Comparison of ENCODE assay signal across 11 mouse cellular contexts in the genomic region with DNA sequence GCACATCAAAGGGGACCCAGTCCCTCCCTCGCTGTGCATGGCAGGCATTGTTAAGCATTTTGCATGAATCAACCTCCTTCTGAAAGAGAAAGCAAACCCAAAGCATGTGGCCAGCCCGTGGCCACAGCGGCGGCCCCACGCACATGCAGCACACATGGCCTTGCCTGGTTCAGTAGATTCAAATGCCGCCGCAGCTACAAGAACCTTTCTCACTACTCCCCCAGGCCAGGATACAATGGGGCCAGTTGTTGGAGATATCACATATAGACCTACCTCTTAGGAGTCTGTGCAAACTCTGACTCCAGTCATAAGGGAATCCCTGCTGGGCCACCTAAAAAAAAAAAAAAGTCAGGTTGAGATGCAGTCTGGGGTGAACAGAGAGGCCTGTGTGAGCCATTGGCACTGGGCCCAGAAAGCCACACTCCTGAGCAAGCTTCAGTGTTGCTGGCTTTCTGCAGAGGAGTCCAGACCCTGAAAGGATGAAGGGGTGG.
DNase-seq lines count a peak whose midpoint lies in the region; ATAC-seq and TF ChIP-seq lines count a peak whose summit lies in the region.
"Had no signal": no experiment of that assay in that cellular context is flagged by ENCODE, and none has a peak within 500 bp of the region (broad histone marks: within the 10 kb centered on the region; RNA-seq: fewer than 3 reads in every experiment).

No protein-coding gene starts in this region.

- no peaks in the 10 kb centered on the region for H3K36me3 ChIP-seq in lung, embryonic 14.5 days (ENCODE audit: insufficient read depth)
- no peaks in the 10 kb centered on the region for H3K36me3 ChIP-seq in limb, embryonic 10.5 days

- H3K4me1 ChIP-seq in lung, embryonic 14.5 days (ENCODE audit: insufficient read depth): peaks cover 10% of the 10 kb centered on the region; the same call in 1 of the 2 replicates
- peaks cover 24% of the 10 kb centered on the region for H3K4me1 ChIP-seq in cerebellum, adult 2 months (ENCODE audit: control insufficient read depth, insufficient read depth, low read length)
- H3K4me1 ChIP-seq in limb, embryonic 10.5 days: peaks cover 20% of the 10 kb centered on the region

- H3K4me2 ChIP-seq in lung, embryonic 14.5 days: no peak overlapping the region

- peak; percentile 77 for DNase-seq in lung, embryonic 14.5 days
- DNase-seq in lung, postnatal 4 days: no peak
- DNase-seq in MN1 (ENCODE audit: low spot score): peak; percentile 54
- DNase-seq in cerebellum, adult 2 months: peak; percentile 56 to 64
- peak; percentile 47 for DNase-seq in limb, embryonic 10.5 days (ENCODE audit: low spot score)
- no peak for DNase-seq in urinary bladder, postnatal 36 days (ENCODE audit: low spot score in 2 of 2)
- DNase-seq in layer of hippocampus, adult 2 months (ENCODE audit: low spot score in 2 of 2): no peak
- DNase-seq: adrenal gland, adult 2 months had no signal

- H3K27ac ChIP-seq in lung, embryonic 14.5 days (ENCODE audit: low read depth): peak overlapping the region; percentile 65; the same call in 1 of the 2 replicates
- H3K27ac ChIP-seq in cerebellum, adult 2 months (ENCODE audit: insufficient read depth, low read length): peak overlapping the region; percentile 85
- peak overlapping the region; percentile 38; the same call in 1 of the 2 replicates for H3K27ac ChIP-seq in limb, embryonic 10.5 days
- no peak overlapping the region for H3K27ac ChIP-seq in layer of hippocampus, adult 2 months
- H3K27ac ChIP-seq: left cerebral cortex, adult 2 months had no signal

- TF ChIP-seq POLR2A in cerebellum, adult 2 months (IDR thresholded peaks at IDR 0.05; ENCODE audit: borderline replicate concordance, insufficient read depth, low read length): no peak

- ATAC-seq in lung, embryonic 14.5 days (ENCODE audit: insufficient read depth): peak; percentile 60
- ATAC-seq in monocyte, adult 5-6 weeks (replicated peaks; ENCODE audit: insufficient number of reproducible peaks, low FRiP score, low TSS enrichment, poor library complexity, severe bottlenecking): no peak
- ATAC-seq: lung, postnatal 0 days had no signal

- no peak for TF ChIP-seq CTCF in lung, embryonic 14.5 days (IDR thresholded peaks at IDR 0.05; ENCODE audit: low read depth)
- TF ChIP-seq CTCF in cerebellum, adult 2 months (IDR thresholded peaks at IDR 0.05; ENCODE audit: borderline replicate concordance, insufficient read depth, low read depth, low read length): no peak
- TF ChIP-seq CTCF in layer of hippocampus, adult 2 months (conservative IDR thresholded peaks at IDR 0.05): no peak

- no peak overlapping the region for H3K4me3 ChIP-seq in lung, embryonic 14.5 days (ENCODE audit: low read depth, low read length)
- H3K4me3 ChIP-seq in cerebellum, adult 2 months (replicated peaks; ENCODE audit: insufficient read depth, low read depth, low read length): no peak overlapping the region
- no peak overlapping the region for H3K4me3 ChIP-seq in limb, embryonic 10.5 days
- no peak overlapping the region for H3K4me3 ChIP-seq in layer of hippocampus, adult 2 months
- H3K4me3 ChIP-seq: left cerebral cortex, adult 2 months had no signal

- 67% methylated on average over 7 of the region's 7 CpGs for WGBS in lung, embryonic 14.5 days
- WGBS in cerebellum, adult 2 months: 12% methylated on average over 7 of the region's 7 CpGs
- WGBS in limb, embryonic 10.5 days: 74% methylated on average over 7 of the region's 7 CpGs

- no peak overlapping the region for H3K9ac ChIP-seq in lung, embryonic 14.5 days

- no peaks in the 10 kb centered on the region for H3K27me3 ChIP-seq in lung, embryonic 14.5 days (ENCODE audit: insufficient read depth, low read length)
- no peaks in the 10 kb centered on the region for H3K27me3 ChIP-seq in cerebellum, adult 2 months (ENCODE audit: control insufficient read depth, insufficient read depth, low read length)
- H3K27me3 ChIP-seq in limb, embryonic 10.5 days (ENCODE audit: low read depth, poor library complexity, severe bottlenecking): no peaks in the 10 kb centered on the region

- H3K9me3 ChIP-seq in lung, embryonic 14.5 days (ENCODE audit: low read depth, low read length): no peaks in the 10 kb centered on the region
- no peaks in the 10 kb centered on the region for H3K9me3 ChIP-seq in limb, embryonic 10.5 days (replicated peaks)

Comparison
In these comparisons a context has a peak if more than half of its experiments do, and no peak if none do; other contexts are left out.
1. DNase-seq: peak in lung, embryonic 14.5 days (single experiment), MN1 (single experiment), cerebellum, adult 2 months (2 of 2) and limb, embryonic 10.5 days (single experiment); none in lung, postnatal 4 days (0 of 2), urinary bladder, postnatal 36 days (0 of 2) and layer of hippocampus, adult 2 months (0 of 2).